Mouse (Mus musculus): Measurements from ENCODE around the gene Stab2. TPM values are rescaled to one million over a fixed set of nuclear protein-coding genes. Genes with fewer than 3 reads are reported as not detected.

Gene Stab2
- polyA plus RNA-seq, 1 experiment from 2014 or later, result 85.0 TPM

DNA sequence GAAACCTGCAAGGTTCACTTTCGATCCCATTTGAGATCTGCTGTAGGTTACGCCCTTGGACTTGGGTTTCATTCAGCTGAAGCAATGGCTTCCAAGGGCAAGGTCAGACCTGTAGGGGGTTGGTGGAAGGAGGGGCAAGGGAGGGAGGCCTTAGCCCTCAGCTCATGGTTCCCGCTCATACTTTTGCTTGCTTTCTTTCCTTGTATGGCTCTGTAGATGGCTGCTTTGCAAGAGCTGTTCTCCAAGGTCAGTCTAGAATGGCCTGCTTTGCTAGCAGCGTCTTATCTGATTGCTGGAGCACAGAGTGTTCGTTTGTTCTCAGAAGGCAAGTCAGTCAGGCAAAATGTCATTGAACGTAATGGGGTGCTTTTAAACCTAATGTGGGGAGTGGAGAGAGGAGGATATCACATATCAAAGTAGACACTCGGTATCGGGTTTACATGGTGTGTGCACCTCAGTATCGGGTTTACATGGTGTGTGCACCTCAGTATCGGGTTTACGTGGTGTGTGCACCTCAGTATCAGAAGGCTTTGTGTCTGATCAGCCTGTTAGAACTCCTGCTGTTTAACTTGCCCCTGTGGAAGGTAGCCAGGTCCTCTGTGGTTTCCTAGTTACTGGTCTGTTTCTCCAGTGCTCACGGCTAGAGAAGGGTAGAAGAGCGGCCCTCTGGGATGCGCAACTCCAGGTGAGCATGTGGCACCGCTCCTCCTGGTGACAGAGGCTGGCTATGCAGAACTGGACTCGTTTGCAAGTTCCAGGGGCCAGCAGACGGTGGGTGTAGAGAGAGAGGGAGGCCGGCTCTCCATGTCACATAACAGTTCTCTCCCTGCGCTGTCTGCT lies 193.3 kb downstream of the Stab2 start:
- WGBS (ENCODE audit: missing documents), result 88% methylated on average over 19 of the region's 19 CpGs
- H3K27ac ChIP-seq, result no peak overlapping the region
- peaks cover 9% of the 10 kb centered on the region; the same call in 1 of the 2 replicates for H3K79me2 ChIP-seq (ENCODE audit: inconsistent target)
- H3K36me3 ChIP-seq (ENCODE audit: inconsistent target), result peaks cover 28% of the 10 kb centered on the region
- H3K4me3 ChIP-seq (ENCODE audit: inconsistent target), result no peak overlapping the region

DNA sequence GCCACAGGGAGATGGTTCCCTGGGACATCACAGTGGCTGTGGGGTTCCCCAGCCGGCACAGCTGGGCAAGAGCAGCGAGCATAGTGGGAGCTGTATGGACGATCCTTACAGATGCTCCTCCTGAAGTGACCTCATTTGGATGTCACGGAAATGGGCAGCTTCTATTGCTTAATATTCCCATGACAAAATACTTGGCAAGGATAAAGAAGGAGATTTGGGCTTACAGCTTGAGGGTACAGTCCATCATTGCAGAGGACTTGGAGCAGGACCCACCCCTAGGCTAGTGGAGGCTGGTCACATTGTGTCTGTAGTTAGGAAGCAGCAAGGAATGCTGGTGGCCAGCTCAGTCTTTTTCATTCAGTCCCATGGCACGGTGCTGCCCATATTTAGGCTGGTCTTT lies 197.2 kb downstream of the Stab2 start:
- 100% methylated on average over 2 of the region's 5 CpGs for WGBS (ENCODE audit: missing documents)
- peaks cover 33% of the 10 kb centered on the region for H3K36me3 ChIP-seq (ENCODE audit: inconsistent target)
- peaks cover 44% of the 10 kb centered on the region; the same call in 1 of the 2 replicates for H3K79me2 ChIP-seq (ENCODE audit: inconsistent target)
- no peak overlapping the region for H3K27ac ChIP-seq
- no peak overlapping the region for H3K4me3 ChIP-seq (ENCODE audit: inconsistent target)

DNA sequence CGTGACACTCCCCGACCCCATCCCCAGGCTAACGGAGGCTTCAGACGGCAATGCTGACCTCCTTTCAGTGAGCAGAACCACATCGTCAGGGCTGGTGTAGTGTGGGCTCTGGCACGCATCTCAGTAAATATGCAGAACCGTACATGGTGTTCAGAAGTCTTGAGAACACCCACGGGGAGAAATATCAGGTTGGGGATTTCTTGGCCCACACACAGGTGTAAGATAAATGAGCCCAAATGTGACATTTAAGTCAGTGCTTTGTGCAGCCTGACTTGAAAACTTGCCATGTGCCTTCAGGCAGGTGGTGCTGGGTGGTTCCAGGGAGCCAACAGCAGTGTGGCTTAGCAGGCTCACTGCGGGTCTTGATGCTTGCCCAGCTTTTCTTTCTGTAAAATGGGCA lies 197.8 kb downstream of the Stab2 start:
- Histone ChIP-seq H3K36me3 (ENCODE audit: inconsistent target) (peaks cover 28% of the 10 kb centered on the region), H3K4me3 (ENCODE audit: inconsistent target) (no peak overlapping the region), H3K79me2 (ENCODE audit: inconsistent target) (peaks cover 44% of the 10 kb centered on the region; the same call in 1 of the 2 replicates), H3K27ac (no peak overlapping the region)
- WGBS (ENCODE audit: missing documents), result 93% methylated on average over 8 of the region's 9 CpGs

DNA sequence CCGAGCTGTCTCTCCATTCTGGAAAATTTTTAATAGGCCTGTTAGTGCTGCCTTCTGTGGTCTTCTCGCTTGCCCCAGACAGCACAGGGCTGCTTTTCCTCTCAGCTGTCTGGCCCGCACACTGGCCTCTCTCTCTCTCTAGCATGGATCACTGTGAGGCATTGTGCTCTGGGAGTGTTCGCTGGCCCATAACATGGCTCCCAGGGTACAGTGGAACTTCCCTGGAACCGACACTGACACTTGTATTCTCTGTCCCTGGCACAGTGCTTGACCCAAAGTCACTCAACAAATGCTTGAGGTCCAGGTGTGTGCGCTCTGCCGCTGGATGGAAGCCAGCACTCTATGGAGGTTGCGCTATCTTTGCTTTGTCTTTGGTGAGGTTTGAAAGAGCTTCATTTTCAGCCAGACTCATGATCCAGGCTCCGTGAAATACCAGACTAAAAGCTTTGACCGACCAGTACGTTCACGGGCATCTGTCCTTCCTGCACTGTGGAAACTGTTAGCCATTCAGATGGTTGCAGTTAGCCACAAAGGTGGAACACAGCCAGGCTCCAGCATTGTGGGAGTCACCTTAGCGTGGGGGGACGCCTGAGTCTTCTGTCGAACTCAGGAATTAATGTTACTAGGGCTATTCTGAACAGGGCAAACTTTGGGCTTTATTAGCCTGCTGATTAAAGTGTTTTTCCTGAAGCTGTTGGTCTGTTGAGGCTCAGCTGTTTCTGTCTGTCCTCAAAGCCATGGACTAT lies 199.6 kb downstream of the Stab2 start:
- H3K79me2 ChIP-seq (ENCODE audit: inconsistent target), result peaks cover 58% of the 10 kb centered on the region; the same call in 1 of the 2 replicates
- 74% methylated on average over 15 of the region's 15 CpGs for WGBS (ENCODE audit: missing documents)
- no peak overlapping the region for H3K27ac ChIP-seq
- no peak overlapping the region for H3K4me3 ChIP-seq (ENCODE audit: inconsistent target)
- H3K36me3 ChIP-seq (ENCODE audit: inconsistent target), result peaks cover 23% of the 10 kb centered on the region

DNA sequence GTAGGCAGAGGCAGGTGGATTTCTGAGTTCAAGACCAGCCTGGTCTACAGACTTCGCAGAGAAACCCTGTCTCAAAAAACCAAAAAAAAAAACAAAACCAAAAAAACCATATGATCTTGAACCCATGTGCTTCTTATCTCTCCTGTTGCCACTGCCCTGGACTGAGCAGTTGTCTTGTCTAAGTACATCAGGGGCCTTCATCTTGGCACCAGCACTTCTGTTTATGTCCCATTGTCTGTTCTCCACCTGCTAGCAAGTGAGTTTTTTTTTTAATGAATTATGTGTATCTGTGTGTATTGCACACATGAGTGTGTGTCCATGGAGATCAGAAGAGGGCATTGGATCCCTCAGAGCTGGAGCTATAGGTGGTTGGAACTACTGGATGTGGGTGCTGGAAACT lies 200.5 kb downstream of the Stab2 start:
- 100% methylated on average over 1 of the region's 1 CpGs for WGBS (ENCODE audit: missing documents)

DNA sequence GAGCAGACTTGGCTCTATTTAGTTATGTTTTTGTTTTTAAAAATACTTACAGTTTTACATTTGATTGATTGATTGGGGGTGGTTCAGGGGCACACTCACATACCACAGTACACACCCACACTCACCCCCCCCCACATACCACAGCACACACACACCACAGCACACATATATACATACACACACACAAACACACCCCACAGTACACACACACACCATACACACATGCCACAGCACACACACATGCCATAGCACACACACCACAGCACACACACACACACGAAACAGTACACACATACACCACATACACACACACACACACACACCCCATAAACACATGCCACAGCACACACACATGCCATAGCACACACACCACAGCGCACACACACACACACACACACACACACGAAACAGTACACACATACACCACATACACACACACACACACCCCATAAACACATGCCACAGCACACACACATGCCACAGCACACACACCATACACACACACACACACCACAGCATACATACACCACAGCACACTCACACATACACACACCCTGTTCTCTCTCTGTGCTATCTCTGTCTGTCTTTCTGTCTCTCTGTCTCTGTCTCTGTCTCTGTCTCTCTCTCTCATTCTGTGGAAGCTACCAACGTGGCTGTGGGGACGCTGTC lies 211.6 kb downstream of the Stab2 start:
- Histone ChIP-seq H3K79me2 (ENCODE audit: inconsistent target) (peaks cover 55% of the 10 kb centered on the region), H3K27ac (no peak overlapping the region), H3K36me3 (ENCODE audit: inconsistent target) (no peaks in the 10 kb centered on the region), H3K4me3 (ENCODE audit: inconsistent target) (no peak overlapping the region)
- 83% methylated on average over 3 of the region's 5 CpGs for WGBS (ENCODE audit: missing documents)

More for the DNA sequence above, 200.5 kb downstream of the Stab2 start:
- Histone ChIP-seq H3K79me2 (ENCODE audit: inconsistent target) (peaks cover 58% of the 10 kb centered on the region; the same call in 1 of the 2 replicates), H3K27ac (no peak overlapping the region), H3K36me3 (ENCODE audit: inconsistent target) (peaks cover 18% of the 10 kb centered on the region; the same call in 1 of the 2 replicates), H3K4me3 (ENCODE audit: inconsistent target) (no peak overlapping the region)

DNA sequence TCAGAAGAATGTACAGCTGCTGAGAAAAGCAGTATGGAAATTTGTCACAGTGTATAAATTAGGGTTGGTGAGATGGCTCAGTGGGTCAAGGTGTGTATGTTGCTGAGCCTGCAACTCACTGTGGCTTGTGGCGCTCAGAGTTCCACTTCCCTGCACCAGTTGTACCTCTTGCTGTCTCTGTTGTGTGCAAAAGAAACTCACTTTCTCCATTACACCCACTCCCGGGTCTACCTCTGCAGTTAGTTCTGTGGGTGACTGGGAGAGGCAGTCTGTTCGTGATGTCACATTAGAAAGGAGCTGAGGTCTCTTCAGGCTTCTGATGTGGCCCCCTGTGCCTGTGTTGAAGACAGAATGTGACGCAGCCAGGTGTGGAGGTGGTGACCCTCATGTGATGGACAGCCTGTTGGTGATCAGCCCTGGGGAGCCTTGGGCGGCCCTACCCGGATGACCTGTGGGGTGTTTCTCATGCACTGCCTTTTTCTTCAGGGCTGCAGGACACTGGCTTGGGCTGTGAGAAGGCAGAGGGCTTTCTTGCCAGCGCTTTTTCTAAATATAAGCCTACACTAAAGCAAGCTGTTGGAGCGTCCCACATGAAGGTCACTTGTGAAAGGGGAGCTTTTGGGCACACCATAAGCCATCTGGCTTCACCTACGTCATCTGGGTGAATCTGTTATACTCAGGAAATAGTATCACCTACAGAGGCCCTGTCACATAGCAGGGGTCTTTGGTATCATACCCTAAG lies 212.9 kb downstream of the Stab2 start:
- Histone ChIP-seq H3K79me2 (ENCODE audit: inconsistent target) (peaks cover 67% of the 10 kb centered on the region), H3K36me3 (ENCODE audit: inconsistent target) (no peaks in the 10 kb centered on the region), H3K27ac (no peak overlapping the region), H3K4me3 (ENCODE audit: inconsistent target) (no peak overlapping the region)
- WGBS (ENCODE audit: missing documents), result 91% methylated on average over 9 of the region's 9 CpGs

DNA sequence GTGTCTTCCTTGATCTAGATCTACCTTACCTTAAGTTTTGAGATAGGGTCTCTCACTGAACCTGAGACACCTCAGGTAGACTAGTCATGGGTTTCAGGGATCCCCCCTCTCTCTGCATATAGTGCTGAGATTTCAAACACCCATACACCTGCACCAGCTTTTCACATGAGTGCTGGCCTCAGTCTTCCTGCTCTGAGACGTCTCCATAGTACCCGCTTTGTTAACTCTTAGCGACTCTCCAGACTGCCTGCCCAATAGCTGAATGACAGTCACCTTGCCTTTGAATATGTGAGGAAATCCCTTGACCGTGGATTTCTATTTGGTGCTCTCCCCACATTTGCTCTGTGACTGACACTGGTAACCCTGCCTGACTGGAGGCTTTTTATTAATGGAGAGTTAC lies 213.6 kb downstream of the Stab2 start:
- H3K4me3 ChIP-seq (ENCODE audit: inconsistent target), result no peak overlapping the region
- H3K36me3 ChIP-seq (ENCODE audit: inconsistent target), result no peaks in the 10 kb centered on the region
- H3K79me2 ChIP-seq (ENCODE audit: inconsistent target), result peaks cover 75% of the 10 kb centered on the region
- 89% methylated on average over 4 of the region's 4 CpGs for WGBS (ENCODE audit: missing documents)
- no peak overlapping the region for H3K27ac ChIP-seq

DNA sequence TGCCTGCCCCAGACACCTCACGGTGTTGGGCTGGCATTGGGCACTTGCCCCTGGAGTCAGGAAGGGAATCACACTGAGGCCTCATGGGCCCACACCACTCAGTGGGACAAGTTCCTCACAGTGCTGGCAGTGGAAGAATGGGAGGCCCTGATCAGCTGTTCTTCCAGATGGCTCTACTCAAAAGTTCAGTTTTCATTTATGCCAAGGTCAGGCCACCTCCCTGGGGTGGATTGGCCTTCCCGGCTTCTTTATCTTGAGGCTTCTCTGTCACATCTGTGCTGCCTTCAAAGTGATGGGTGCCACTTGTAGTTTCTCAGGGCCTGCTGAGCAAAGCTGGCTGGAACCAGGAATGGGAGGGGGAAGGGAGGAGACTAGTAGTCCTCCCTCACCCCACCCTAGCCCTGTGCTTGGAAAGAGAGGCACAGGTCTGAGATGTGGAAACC lies 214.3 kb downstream of the Stab2 start:
- no peak overlapping the region for H3K4me3 ChIP-seq (ENCODE audit: inconsistent target)
- WGBS (ENCODE audit: missing documents), result 100% methylated on average over 2 of the region's 2 CpGs
- H3K36me3 ChIP-seq (ENCODE audit: inconsistent target), result no peaks in the 10 kb centered on the region
- H3K27ac ChIP-seq, result no peak overlapping the region
- peaks cover 81% of the 10 kb centered on the region for H3K79me2 ChIP-seq (ENCODE audit: inconsistent target)

DNA sequence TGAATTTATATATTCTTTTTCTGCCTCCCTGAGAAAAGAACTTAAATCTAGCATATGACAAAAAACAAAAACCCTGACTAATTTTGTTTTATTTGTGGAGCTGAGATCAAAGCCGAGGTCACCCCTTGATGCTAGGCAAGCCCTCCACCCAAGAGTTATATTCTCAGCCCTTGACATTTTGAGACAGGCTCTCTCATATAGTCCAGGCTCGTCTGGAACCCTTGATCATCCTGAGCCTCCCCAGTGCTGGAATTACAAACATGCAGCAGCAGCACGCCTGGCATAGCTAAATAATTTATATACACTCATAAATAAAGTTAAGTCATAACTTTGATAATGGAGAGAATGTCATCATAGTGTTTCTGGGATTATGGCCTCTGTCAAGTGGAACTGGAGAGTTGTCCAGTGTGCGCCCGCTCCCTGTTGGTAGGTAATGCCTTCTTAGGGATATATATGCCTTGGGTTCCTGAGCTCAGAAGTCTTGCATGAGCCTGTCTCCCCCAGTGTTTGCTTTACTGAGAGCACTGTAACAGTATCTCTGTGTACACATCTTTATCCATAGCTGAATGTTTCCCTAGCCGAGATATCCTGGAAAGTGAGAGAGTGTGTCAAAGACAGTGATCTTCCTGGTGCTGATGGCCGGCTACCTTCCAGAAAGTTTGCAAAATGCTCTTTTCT lies 216.2 kb downstream of the Stab2 start:
- peaks cover 100% of the 10 kb centered on the region for H3K79me2 ChIP-seq (ENCODE audit: inconsistent target)

More for the DNA sequence above, 216.2 kb downstream of the Stab2 start:
- 96% methylated on average over 6 of the region's 7 CpGs for WGBS (ENCODE audit: missing documents)
- no peaks in the 10 kb centered on the region for H3K36me3 ChIP-seq (ENCODE audit: inconsistent target)
- H3K27ac ChIP-seq, result no peak overlapping the region
- H3K4me3 ChIP-seq (ENCODE audit: inconsistent target), result no peak overlapping the region

Other genes with a start within 250 kb of the Stab2 start
- gene Gm49358, start 244.1 kb downstream of the Stab2 start, polyA plus RNA-seq (2018), result 1.0 TPM in 1 of 3 replicates, not detected in the others
- 11.9 to 13.6 TPM (median 13.3 TPM) in 3 replicates for gene Nt5dc3, start 229.0 kb downstream of the Stab2 start, polyA plus RNA-seq (2018)
- not detected in 3 replicates for gene 1700113H08Rik, start 50.0 kb upstream of the Stab2 start, polyA plus RNA-seq (2018)